Mouse (Mus musculus): ENCODE measurements around the gene Lypd5. TPM values are rescaled to one million over a fixed set of nuclear protein-coding genes. Genes with fewer than 3 reads are reported as not detected.

The Lypd5 gene
- total and polyA plus RNA-seq, 2 experiments from 2014 or later, result 0.13 TPM; not detected in 1

GRCm38 (mm10) chr7:24380370-24380769, 31.4 kb downstream of the Lypd5 start:
- Histone ChIP-seq H3K9me3 (ENCODE audit: low read length) (no peaks in the 10 kb centered on the region), H3K36me3 (ENCODE audit: insufficient read depth, low read length) (no peaks in the 10 kb centered on the region), H3K27me3 (ENCODE audit: insufficient read depth, low read length) (no peaks in the 10 kb centered on the region), H3K4me3 (ENCODE audit: low read length) (no peak overlapping the region), H3K4me1 (ENCODE audit: insufficient read depth, low read length) (no peaks in the 10 kb centered on the region; the same call in 1 of the 2 replicates), H3K9ac (replicated peaks; ENCODE audit: low read length) (no peak overlapping the region), H3K4me2 (ENCODE audit: low read depth, low read length) (no peak overlapping the region), H3K27ac (no peak overlapping the region)
- no peak for DNase-seq (ENCODE audit: low spot score)
- TF ChIP-seq CTCF (IDR thresholded peaks at IDR 0.05; ENCODE audit: low read depth), result no peak
- 69% methylated on average over 2 of the region's 2 CpGs for WGBS
- ATAC-seq, result no peak

GRCm38 (mm10) chr7:24382730-24383372, 33.9 kb downstream of the Lypd5 start:
- no peaks in the 10 kb centered on the region for H3K36me3 ChIP-seq (ENCODE audit: insufficient read depth, low read length)
- H3K9me3 ChIP-seq (ENCODE audit: low read length), result no peaks in the 10 kb centered on the region
- ATAC-seq, result no peak
- no peak overlapping the region for H3K4me3 ChIP-seq (ENCODE audit: low read length)
- no peak overlapping the region for H3K27ac ChIP-seq
- DNase-seq (ENCODE audit: low spot score), result no peak
- no peak overlapping the region for H3K9ac ChIP-seq (replicated peaks; ENCODE audit: low read length)
- no peaks in the 10 kb centered on the region for H3K27me3 ChIP-seq (ENCODE audit: insufficient read depth, low read length)
- no peak for TF ChIP-seq CTCF (IDR thresholded peaks at IDR 0.05; ENCODE audit: low read depth)
- no peak overlapping the region for H3K4me2 ChIP-seq (ENCODE audit: low read depth, low read length)
- H3K4me1 ChIP-seq (ENCODE audit: insufficient read depth, low read length), result no peaks in the 10 kb centered on the region
- 88% methylated on average over 16 of the region's 16 CpGs for WGBS

GRCm38 (mm10) chr7:24384070-24384469, 35.1 kb downstream of the Lypd5 start:
- no peak overlapping the region for H3K4me2 ChIP-seq (ENCODE audit: low read depth, low read length)
- no peaks in the 10 kb centered on the region for H3K4me1 ChIP-seq (ENCODE audit: insufficient read depth, low read length)
- TF ChIP-seq CTCF (IDR thresholded peaks at IDR 0.05; ENCODE audit: low read depth), result no peak
- 61% methylated on average over 6 of the region's 6 CpGs for WGBS
- no peak for ATAC-seq
- no peaks in the 10 kb centered on the region for H3K36me3 ChIP-seq (ENCODE audit: insufficient read depth, low read length)
- H3K4me3 ChIP-seq (ENCODE audit: low read length), result no peak overlapping the region
- H3K27ac ChIP-seq, result no peak overlapping the region
- no peak for DNase-seq (ENCODE audit: low spot score)
- H3K9me3 ChIP-seq (ENCODE audit: low read length), result no peaks in the 10 kb centered on the region
- H3K27me3 ChIP-seq (ENCODE audit: insufficient read depth, low read length), result no peaks in the 10 kb centered on the region
- H3K9ac ChIP-seq (replicated peaks; ENCODE audit: low read length), result no peak overlapping the region

- peak; percentile 94 for TF ChIP-seq CTCF (IDR thresholded peaks at IDR 0.05; ENCODE audit: low read depth)
- 8% methylated on average over 11 of the region's 11 CpGs for WGBS
- no peaks in the 10 kb centered on the region for H3K27me3 ChIP-seq (ENCODE audit: insufficient read depth, low read length)
- no peak overlapping the region for H3K4me3 ChIP-seq (ENCODE audit: low read length)
- H3K4me1 ChIP-seq (ENCODE audit: insufficient read depth, low read length), result no peaks in the 10 kb centered on the region
- H3K27ac ChIP-seq, result no peak overlapping the region
- H3K9ac ChIP-seq (replicated peaks; ENCODE audit: low read length), result no peak overlapping the region
- H3K36me3 ChIP-seq (ENCODE audit: insufficient read depth, low read length), result no peaks in the 10 kb centered on the region
- DNase-seq (ENCODE audit: low spot score), result peak; percentile 76
- peak; percentile 63 for ATAC-seq
- H3K4me2 ChIP-seq (ENCODE audit: low read depth, low read length), result peak overlapping the region; percentile 35
- no peaks in the 10 kb centered on the region for H3K9me3 ChIP-seq (ENCODE audit: low read length)
Measured at GRCm38 (mm10) chr7:24384827-24385226, 35.8 kb downstream of the Lypd5 start.

- WGBS, result 79% methylated on average over 10 of the region's 10 CpGs
- H3K27me3 ChIP-seq (ENCODE audit: insufficient read depth, low read length), result no peaks in the 10 kb centered on the region
- no peaks in the 10 kb centered on the region for H3K9me3 ChIP-seq (ENCODE audit: low read length)
- no peaks in the 10 kb centered on the region for H3K36me3 ChIP-seq (ENCODE audit: insufficient read depth, low read length)
- no peaks in the 10 kb centered on the region for H3K4me1 ChIP-seq (ENCODE audit: insufficient read depth, low read length)
- H3K4me3 ChIP-seq (ENCODE audit: low read length), result no peak overlapping the region
- TF ChIP-seq CTCF (IDR thresholded peaks at IDR 0.05; ENCODE audit: low read depth), result no peak
- no peak overlapping the region for H3K4me2 ChIP-seq (ENCODE audit: low read depth, low read length)
- ATAC-seq (no peak), DNase-seq (ENCODE audit: low spot score) (no peak)
- no peak overlapping the region for H3K27ac ChIP-seq
- no peak overlapping the region for H3K9ac ChIP-seq (replicated peaks; ENCODE audit: low read length)
Measured at GRCm38 (mm10) chr7:24387059-24387556, 38.1 kb downstream of the Lypd5 start.

GRCm38 (mm10) chr7:24389516-24390187, 40.7 kb downstream of the Lypd5 start:
- no peak for ATAC-seq
- Histone ChIP-seq H3K27ac (no peak overlapping the region), H3K36me3 (ENCODE audit: insufficient read depth, low read length) (no peaks in the 10 kb centered on the region), H3K9ac (replicated peaks; ENCODE audit: low read length) (no peak overlapping the region), H3K9me3 (ENCODE audit: low read length) (no peaks in the 10 kb centered on the region), H3K27me3 (ENCODE audit: insufficient read depth, low read length) (no peaks in the 10 kb centered on the region), H3K4me3 (ENCODE audit: low read length) (no peak overlapping the region), H3K4me1 (ENCODE audit: insufficient read depth, low read length) (no peaks in the 10 kb centered on the region), H3K4me2 (ENCODE audit: low read depth, low read length) (no peak overlapping the region)
- no peak for DNase-seq (ENCODE audit: low spot score)
- WGBS, result 66% methylated on average over 13 of the region's 13 CpGs
- TF ChIP-seq CTCF (IDR thresholded peaks at IDR 0.05; ENCODE audit: low read depth), result no peak

GRCm38 (mm10) chr7:24390512-24390911, 41.5 kb downstream of the Lypd5 start:
- DNase-seq (ENCODE audit: low spot score) (no peak), ATAC-seq (no peak)
- no peak for TF ChIP-seq CTCF (IDR thresholded peaks at IDR 0.05; ENCODE audit: low read depth)
- Histone ChIP-seq H3K4me1 (ENCODE audit: insufficient read depth, low read length) (no peaks in the 10 kb centered on the region), H3K27ac (peak overlapping the region; percentile 32; the same call in 1 of the 2 replicates), H3K36me3 (ENCODE audit: insufficient read depth, low read length) (no peaks in the 10 kb centered on the region), H3K27me3 (ENCODE audit: insufficient read depth, low read length) (no peaks in the 10 kb centered on the region), H3K4me2 (ENCODE audit: low read depth, low read length) (no peak overlapping the region), H3K9ac (replicated peaks; ENCODE audit: low read length) (no peak overlapping the region), H3K9me3 (ENCODE audit: low read length) (no peaks in the 10 kb centered on the region), H3K4me3 (ENCODE audit: low read length) (no peak overlapping the region)
- 54% methylated on average over 7 of the region's 7 CpGs for WGBS

Data from hindbrain, postnatal 0 days (tissue).